Mouse (Mus musculus) left cerebral cortex, postnatal 25 days (tissue): Measurements from ENCODE around the gene Ufc1. TPM values are rescaled to one million over a fixed set of nuclear protein-coding genes. Genes with fewer than 3 reads are reported as not detected.
"Not testable (repeated sequence)": the region's sequence is repeated elsewhere in the genome, so short reads cannot be mapped to it uniquely, and the experiment has no call there.

Source experiments
- DNase-seq, 2 experiments: peaks; one replicate each; pipeline ENCODE4 v3.0.0; 2022; ENCODE audit warnings: low spot score in 2 of 2, mixed read lengths in 1 of 2
- intact Hi-C: fragments of 180-260 bp; cut with DNase I; formaldehyde crosslinking; loops from one replicate; pipeline ENCODE4 v1.15.1; 2025
- total RNA-seq, 2 experiments: library from RNA; stranded (reverse); gene quantifications; 2 replicates each; pipeline ENCODE4 v1.2.3; 2021

Gene Ufc1
- total RNA-seq, 2 experiments from 2014 or later, result 105 to 115 TPM

DNA sequence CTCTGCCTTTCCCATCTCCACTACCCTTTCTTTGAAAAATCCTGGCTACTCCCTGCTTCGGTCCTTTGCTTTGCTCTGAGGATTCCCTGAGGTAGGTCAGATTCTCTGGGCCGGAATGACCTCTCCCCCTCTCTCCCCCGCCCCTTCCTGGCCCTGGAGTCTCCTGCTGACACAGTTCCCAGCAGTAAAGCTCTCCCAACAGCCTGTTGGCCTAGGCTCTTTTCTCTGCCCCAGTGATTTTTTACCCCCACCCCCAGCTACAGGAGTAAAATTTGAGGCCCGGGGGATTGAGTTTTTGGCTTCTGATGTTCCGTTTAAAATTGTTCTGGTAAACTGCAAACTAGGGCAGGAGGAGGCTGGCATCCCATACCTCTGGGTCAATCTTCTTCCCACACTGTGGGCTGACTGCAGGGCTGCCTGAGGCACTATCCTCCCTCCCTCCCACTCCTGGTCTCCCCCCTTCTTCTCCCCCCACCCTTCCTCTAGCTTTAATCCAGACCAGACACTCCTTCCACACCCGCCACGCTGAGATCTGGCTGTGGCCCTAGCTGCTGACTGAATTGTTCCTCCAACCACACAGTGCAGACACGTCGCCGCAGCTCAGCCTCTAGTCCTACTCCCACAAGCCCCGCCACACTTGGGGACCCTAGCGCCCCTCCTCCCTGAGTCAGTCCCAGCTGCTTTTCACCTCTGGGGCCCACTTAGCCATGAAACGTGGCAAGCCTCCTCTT is 43.1 kb downstream of the Ufc1 start:
- intact Hi-C loops, result loop anchor here (10.0 kb wide), 1 partner anchor 357 kb away; no protein-coding TSS in a partner anchor
- no peak for DNase-seq

- DNase-seq, result no peak
- intact Hi-C loops, result loop anchor here (10.0 kb wide), 1 partner anchor 356 kb away; no protein-coding TSS in a partner anchor
Measured at GRCm38 (mm10) chr1:171250680-171251593, 43.9 kb downstream of the Ufc1 start, which contains the start of gene Ndufs2. Ndufs2 (minus strand) TSS chr1:171251388.

DNA sequence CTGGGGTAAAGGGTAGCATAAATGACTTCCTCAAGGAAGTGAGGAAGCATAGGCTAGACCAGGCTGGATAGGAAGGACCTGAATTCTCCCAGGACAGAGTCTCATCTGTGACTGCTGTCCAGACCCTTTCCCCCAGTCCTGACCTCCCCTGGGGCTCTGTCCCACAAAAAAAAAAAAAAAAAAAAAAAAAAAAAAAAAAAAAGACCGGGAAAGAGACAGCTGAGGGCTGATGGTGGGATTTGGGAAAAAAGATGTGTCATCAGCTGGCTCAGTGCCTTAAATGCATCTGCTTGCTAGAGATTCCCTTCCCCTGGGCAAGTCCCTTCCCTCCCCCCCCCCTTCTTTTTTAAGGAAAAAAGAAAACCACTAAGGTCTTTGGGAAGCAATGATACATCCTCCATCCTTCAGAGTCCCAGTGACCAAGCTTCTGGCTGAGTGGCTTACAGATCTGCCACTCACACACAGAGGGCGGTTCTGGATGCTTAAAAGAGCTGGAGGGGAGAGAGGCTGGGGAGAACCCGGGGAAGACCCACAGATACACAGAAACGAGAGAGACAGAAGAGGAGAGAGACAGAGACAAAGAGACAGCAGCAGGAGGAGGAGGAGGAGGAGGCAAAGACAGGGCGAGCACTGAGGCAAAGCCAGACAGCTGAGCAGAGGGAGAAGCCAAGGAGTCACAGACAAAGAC is 44.8 kb downstream of the Ufc1 start, which contains the start of gene Adamts4:
Adamts4 (plus strand) TSS at position 509 of the 688 bp plus-strand sequence.
- intact Hi-C loops, result loop anchor here (10.0 kb wide), 1 partner anchor 355 kb away; no protein-coding TSS in a partner anchor
- DNase-seq, result peak; percentile 50 to 64

GRCm38 (mm10) chr1:171248386-171249226 is 46.2 kb downstream of the Ufc1 start:
- intact Hi-C loops, result no loop called here
- DNase-seq, result no peak

GRCm38 (mm10) chr1:171247916-171248315 is 46.9 kb downstream of the Ufc1 start:
- intact Hi-C loops, result loop anchor here (1.0 kb wide), 2 partner anchors 26 to 33 kb away; partner anchors contain the start of genes Ppox and Tomm40l
- no peak for DNase-seq

DNA sequence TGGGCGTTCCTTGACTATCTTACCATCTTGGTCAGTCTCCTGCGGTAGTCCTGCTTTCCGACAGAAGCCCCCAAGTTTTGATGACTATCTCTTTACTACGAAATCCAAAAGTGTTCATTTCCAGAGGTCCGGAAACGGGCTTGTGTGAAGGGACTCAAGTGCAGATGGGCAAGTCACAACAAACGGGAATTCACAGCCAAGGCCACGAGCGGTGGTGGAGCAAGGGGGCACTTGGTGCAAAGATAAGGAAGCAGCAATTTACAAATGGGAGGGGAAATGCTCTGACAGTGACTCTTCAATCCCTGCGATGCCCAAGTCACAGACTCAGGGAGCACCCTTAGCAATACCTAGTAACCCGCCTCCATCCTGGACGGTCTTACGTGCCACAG is 47.4 kb downstream of the Ufc1 start:
- intact Hi-C loops, result loop anchor here (1.0 kb wide), 2 partner anchors 25 to 34 kb away; partner anchors contain the start of genes Ppox and Tomm40l
- DNase-seq, result no peak

GRCm38 (mm10) chr1:171246709-171247452 is 47.9 kb downstream of the Ufc1 start:
- DNase-seq, result peak; percentile 95 to 99
- intact Hi-C loops, result loop anchor here (1.0 kb wide), 2 partner anchors 25 to 34 kb away; partner anchors contain the start of genes Ppox and Tomm40l

GRCm38 (mm10) chr1:171245353-171245752 is 49.5 kb downstream of the Ufc1 start:
- intact Hi-C loops, result no loop called here
- DNase-seq, result no peak

DNA sequence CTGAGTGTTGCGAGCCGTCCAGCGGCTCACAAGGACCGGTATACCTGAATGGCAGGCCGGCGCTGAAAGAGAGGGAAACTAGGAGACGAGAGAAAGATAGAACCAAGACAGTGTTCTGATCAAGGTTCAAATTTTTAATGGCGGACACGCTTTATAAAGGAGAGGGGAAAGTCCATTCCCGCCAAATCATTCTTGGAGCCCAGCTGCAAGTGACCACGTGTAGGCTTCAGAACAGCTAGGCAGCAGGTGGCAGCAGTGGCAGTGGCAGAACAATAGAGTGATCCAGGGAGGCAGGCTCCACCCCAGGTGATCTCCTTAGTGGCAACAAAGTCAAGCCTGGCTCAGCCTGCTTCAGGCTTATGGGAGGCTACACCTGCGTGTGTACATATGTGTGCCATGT is 52.9 kb downstream of the Ufc1 start:
- intact Hi-C loops, DNase-seq: not testable (repeated sequence)

GRCm38 (mm10) chr1:171240911-171241310 is 53.9 kb downstream of the Ufc1 start:
- no peak for DNase-seq
- intact Hi-C loops, result no loop called here

DNA sequence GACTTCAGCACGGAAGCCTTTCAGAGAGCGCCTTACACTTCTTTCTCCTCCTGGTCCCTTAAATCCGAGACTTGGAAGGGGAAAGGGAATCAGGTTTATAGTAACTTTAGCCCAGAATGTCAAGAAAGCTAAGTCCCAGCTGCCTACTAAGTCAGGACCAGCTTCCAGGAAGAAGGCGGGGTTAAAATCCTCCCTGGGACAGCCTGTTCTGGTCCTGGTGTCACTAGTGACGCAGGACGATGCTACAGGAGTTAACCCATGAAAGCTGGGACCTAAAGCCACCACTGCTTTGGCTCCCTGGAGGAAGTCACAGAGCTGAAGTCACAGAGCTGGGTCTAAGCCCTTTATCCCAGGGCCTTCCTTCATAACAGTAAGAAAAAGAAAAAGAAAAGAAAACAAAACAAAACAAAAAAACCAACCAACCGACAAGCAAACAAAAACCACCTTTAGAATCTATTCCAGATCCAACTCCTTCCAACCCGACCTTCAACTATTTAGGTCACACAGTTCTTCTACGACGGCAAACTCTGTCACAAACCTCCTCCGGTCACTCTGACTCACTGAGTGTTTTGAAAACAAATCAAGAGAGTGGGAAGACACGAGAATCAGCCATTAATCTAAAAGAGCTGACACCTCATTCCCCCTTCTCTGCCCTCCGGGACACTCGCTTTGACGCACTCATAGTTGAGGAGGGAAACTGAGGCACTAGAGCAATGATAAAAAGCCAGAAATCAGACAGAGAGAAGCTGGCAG is 54.7 kb downstream of the Ufc1 start:
- no peak for DNase-seq
- intact Hi-C loops, result no loop called here

Other genes with a start within 250 kb of the Ufc1 start
- 10 to 100 TPM; 13.8 TPM for gene Fcgr3, start 230.1 kb downstream of the Ufc1 start, total RNA-seq
- gene Cfap126, start 181.1 kb downstream of the Ufc1 start, total RNA-seq, result under 1 TPM; 0.34 to 0.43 TPM
- gene Sdhc, start 144.4 kb downstream of the Ufc1 start, total RNA-seq, result 100 to 1,000 TPM; 199 to 205 TPM
- gene Mpz, start 144.3 kb downstream of the Ufc1 start, total RNA-seq, result not detected
- gene Pcp4l1, start 98.8 kb downstream of the Ufc1 start, total RNA-seq, result 100 to 1,000 TPM in 1 of 2 experiments, 10 to 100 TPM in 1; 70.0 to 130 TPM
- under 1 TPM in 1 of 2 experiments, not detected in 1; 0.21 TPM for gene Nr1i3, start 81.1 kb downstream of the Ufc1 start, total RNA-seq
- 10 to 100 TPM; 71.8 to 89.6 TPM for gene Tomm40l, start 72.5 kb downstream of the Ufc1 start, total RNA-seq
- 1 to 10 TPM; 2.7 to 3.1 TPM for gene Apoa2, start 70.0 kb downstream of the Ufc1 start, total RNA-seq
- 10 to 100 TPM; 14.9 to 15.1 TPM for gene Fcer1g, start 60.7 kb downstream of the Ufc1 start, total RNA-seq
- 10 to 100 TPM; 10.9 to 12.8 TPM for gene Adamts4, start 44.6 kb downstream of the Ufc1 start, total RNA-seq
- gene Ndufs2, start 43.6 kb downstream of the Ufc1 start, total RNA-seq, result 100 to 1,000 TPM; 258 to 278 TPM
- 10 to 100 TPM; 58.1 to 63.6 TPM for gene B4galt3, start 24.7 kb downstream of the Ufc1 start, total RNA-seq
- gene Ppox, start 13.8 kb downstream of the Ufc1 start, total RNA-seq, result 10 to 100 TPM; 19.9 to 29.4 TPM
- gene Usp21, start 7.0 kb downstream of the Ufc1 start, total RNA-seq, result 10 to 100 TPM; 59.6 to 64.1 TPM
- gene Dedd, start 34.1 kb upstream of the Ufc1 start, total RNA-seq, result 10 to 100 TPM; 38.2 to 39.8 TPM
- gene Nit1, start 50.6 kb upstream of the Ufc1 start, total RNA-seq, result 10 to 100 TPM; 42.2 to 43.4 TPM
- 100 to 1,000 TPM; 154 to 158 TPM for gene Pfdn2, start 50.6 kb upstream of the Ufc1 start, total RNA-seq
- gene Klhdc9, start 65.8 kb upstream of the Ufc1 start, total RNA-seq, result 1 to 10 TPM; 6.2 TPM
- gene Nectin4, start 75.1 kb upstream of the Ufc1 start, total RNA-seq, result 1 to 10 TPM; 1.9 to 2.1 TPM
- 1 to 10 TPM; 1.9 to 2.8 TPM for gene Arhgap30, start 93.9 kb upstream of the Ufc1 start, total RNA-seq
- gene Usf1, start 116.3 kb upstream of the Ufc1 start, total RNA-seq, result 100 to 1,000 TPM; 105 TPM
- gene Tstd1, start 123.8 kb upstream of the Ufc1 start, total RNA-seq, result 1 to 10 TPM; 2.0 to 3.0 TPM
- 1 to 10 TPM; 5.5 to 7.2 TPM for gene F11r, start 142.5 kb upstream of the Ufc1 start, total RNA-seq
- gene Alyref2, start 208.5 kb upstream of the Ufc1 start, total RNA-seq, result 1 to 10 TPM; 5.3 TPM
- not detected for gene Itln1, start 240.3 kb upstream of the Ufc1 start, total RNA-seq